Mouse (Mus musculus): ENCODE data around the gene Ctsll3.

GRCm38 (mm10) chr13:60753216-60753615, 49.4 kb downstream of the Ctsll3 start:
- TF ChIP-seq CTCF (IDR thresholded peaks at IDR 0.05; ENCODE audit: insufficient read depth, low read length) (no peak), POLR2A (IDR thresholded peaks at IDR 0.05; ENCODE audit: borderline replicate concordance, extremely low read depth, low read depth, low read length) (no peak)

All from lung, adult 2 months (tissue).